Mouse (Mus musculus) intestine, embryonic 14.5 days (tissue): ENCODE measurements at regions not wholly inside any gene's neighbourhood (a gene's known extent, or its start where the extent isn't known, plus 50 kb on each side); places are given as distances from the start of the nearest gene placed in this dataset.

Experiments used
- ATAC-seq: fragments of 200-750 bp; cut with Nextera tagmentation; replicated peaks from 2 replicates; pipeline ENCODE4 v1.8.0; 2017; ENCODE audit warnings: low read depth, moderate number of reproducible peaks, moderate TSS enrichment, moderate library complexity; ENCODE audit not compliant: low FRiP score, low TSS enrichment
- DNase-seq: peaks from one replicate; pipeline ENCODE4 v3.0.0-alpha.2; 2018; ENCODE audit warnings: low spot score
- H3K27ac ChIP-seq: fragments of 300-500 bp; sonication (generic); 2 replicates; pipeline ENCODE4 v1.5.1; 2014; ENCODE audit warnings: low read depth, mild to moderate bottlenecking, control low read depth
- H3K27me3 ChIP-seq: fragments of 300-500 bp; sonication (generic); replicated peaks from 2 replicates; pipeline ENCODE4 v1.6.1; 2014; ENCODE audit warnings: low read length, control low read depth; ENCODE audit not compliant: control insufficient read depth, insufficient read depth
- H3K36me3 ChIP-seq: fragments of 300-500 bp; sonication (generic); 2 replicates; pipeline ENCODE4 v1.6.1; 2014; ENCODE audit warnings: low read length, control low read depth; ENCODE audit not compliant: control insufficient read depth, insufficient read depth
- H3K4me1 ChIP-seq: fragments of 300-500 bp; sonication (generic); replicated peaks from 2 replicates; pipeline ENCODE4 v1.6.1; 2014; ENCODE audit warnings: low read length, control low read depth, mixed read lengths; ENCODE audit not compliant: control insufficient read depth, insufficient read depth
- H3K4me2 ChIP-seq: fragments of 300-500 bp; sonication (generic); 2 replicates; pipeline ENCODE4 v1.6.1; 2014; ENCODE audit warnings: low read length
- H3K4me3 ChIP-seq: fragments of 300-500 bp; sonication (generic); 2 replicates; pipeline ENCODE4 v1.5.1; 2014; ENCODE audit warnings: low read depth, low read length, control low read depth, mixed read lengths
- H3K9ac ChIP-seq: fragments of 300-500 bp; sonication (generic); 2 replicates; pipeline ENCODE4 v1.6.1; 2014; ENCODE audit warnings: mild to moderate bottlenecking, low read length
- H3K9me3 ChIP-seq: fragments of 300-500 bp; sonication (generic); 2 replicates; pipeline ENCODE4 v1.6.1; 2016; ENCODE audit warnings: low read length, control low read depth; ENCODE audit not compliant: control insufficient read depth
- WGBS: fragments of 180-500 bp; shearing (Covaris S2); extraction: QIAGEN DNeasy Blood & Tissue Kit; methylation state at CpG from one replicate; pipeline ENCODE4 v1.1.7; 2014; 5-methylcytosine and 5-hydroxymethylcytosine counted together

DNA sequence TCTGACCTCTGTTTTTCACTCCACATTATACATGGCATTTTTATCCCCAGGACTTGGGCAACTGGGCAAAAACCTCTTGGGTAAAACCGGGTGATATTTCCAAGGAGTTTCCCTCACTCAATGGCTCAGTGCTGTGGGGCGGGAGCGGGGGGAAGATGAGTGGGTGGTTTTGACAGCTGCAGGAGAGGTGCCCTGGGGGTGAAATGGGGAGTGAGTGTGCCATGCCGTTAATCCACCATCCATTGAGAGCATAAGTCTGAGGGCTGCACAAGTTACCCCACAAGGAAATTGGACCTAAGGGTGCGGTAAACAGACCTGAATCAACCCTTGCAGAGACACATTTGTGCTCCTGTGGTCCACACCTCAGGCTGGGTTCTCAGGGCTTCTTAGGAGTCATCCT, 155.8 kb upstream of the Rasgrp1 start:
- Histone ChIP-seq H3K9me3 (no peaks in the 10 kb centered on the region), H3K4me2 (no peak overlapping the region), H3K9ac (no peak overlapping the region), H3K4me1 (no peaks in the 10 kb centered on the region), H3K4me3 (no peak overlapping the region), H3K27me3 (no peaks in the 10 kb centered on the region), H3K36me3 (no peaks in the 10 kb centered on the region), H3K27ac (no peak overlapping the region)
- ATAC-seq (no peak), DNase-seq (no peak)
- WGBS = 90% methylated on average over 5 of the region's 5 CpGs

GRCm38 (mm10) chr2:117502611-117503010, 159.8 kb upstream of the Rasgrp1 start:
- Histone ChIP-seq H3K36me3 (no peaks in the 10 kb centered on the region), H3K4me3 (no peak overlapping the region), H3K9me3 (no peaks in the 10 kb centered on the region), H3K9ac (no peak overlapping the region), H3K27ac (no peak overlapping the region), H3K27me3 (no peaks in the 10 kb centered on the region), H3K4me2 (no peak overlapping the region), H3K4me1 (no peaks in the 10 kb centered on the region)
- no peak for ATAC-seq
- no peak for DNase-seq

DNA sequence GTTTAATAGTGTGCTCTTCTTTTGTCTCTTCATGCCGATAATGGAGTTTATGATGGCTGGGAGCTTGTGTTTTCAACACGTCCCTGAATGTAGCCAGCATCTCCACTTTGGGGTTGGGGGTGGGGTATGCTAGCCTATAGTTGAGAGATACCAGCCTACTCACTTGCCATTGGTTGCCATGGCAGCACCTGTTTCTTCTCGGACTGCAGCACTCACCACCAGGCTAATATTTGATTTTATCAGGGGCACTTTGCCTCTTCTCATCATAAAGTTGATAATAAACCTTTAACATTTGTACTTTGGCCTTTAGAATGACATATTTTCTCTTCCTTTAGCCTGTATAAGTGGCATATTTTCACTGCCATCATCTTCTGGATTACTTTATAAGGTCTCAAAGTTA, 168.9 kb upstream of the Rasgrp1 start:
- H3K4me3 ChIP-seq = no peak overlapping the region
- no peak overlapping the region for H3K27ac ChIP-seq
- DNase-seq (no peak), ATAC-seq (no peak)
- no peaks in the 10 kb centered on the region for H3K36me3 ChIP-seq
- no peak overlapping the region for H3K4me2 ChIP-seq
- no peaks in the 10 kb centered on the region for H3K4me1 ChIP-seq
- no peaks in the 10 kb centered on the region for H3K9me3 ChIP-seq
- H3K9ac ChIP-seq = no peak overlapping the region
- H3K27me3 ChIP-seq = no peaks in the 10 kb centered on the region
- 51% methylated on average over 3 of the region's 3 CpGs for WGBS

DNA sequence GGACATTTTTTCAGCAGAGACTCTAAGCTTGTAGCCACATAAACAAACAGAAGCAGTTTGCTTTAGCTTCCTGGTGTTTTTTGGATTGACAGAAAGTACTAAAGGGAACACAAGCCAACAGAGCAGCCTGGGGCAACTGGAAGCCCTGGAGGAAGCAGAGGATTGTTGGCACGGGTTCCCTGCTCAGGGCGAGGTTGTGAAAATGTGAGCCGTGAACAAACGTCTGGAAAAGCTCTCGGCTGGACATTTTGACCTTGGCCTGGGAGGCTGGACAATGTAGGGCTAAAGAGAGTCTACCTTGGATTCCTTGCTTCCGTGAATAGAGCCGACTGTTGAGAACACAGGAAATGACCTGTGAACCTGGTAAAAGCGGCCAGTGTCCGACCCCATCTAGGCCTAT, 169.8 kb upstream of the Rasgrp1 start:
- Histone ChIP-seq H3K4me2 (no peak overlapping the region), H3K4me1 (no peaks in the 10 kb centered on the region), H3K4me3 (no peak overlapping the region), H3K9me3 (no peaks in the 10 kb centered on the region), H3K27ac (no peak overlapping the region), H3K9ac (no peak overlapping the region), H3K36me3 (no peaks in the 10 kb centered on the region), H3K27me3 (no peaks in the 10 kb centered on the region)
- no peak for DNase-seq
- 31% methylated on average over 9 of the region's 9 CpGs for whole genome bisulfite sequencing
- no peak for ATAC-seq

DNA sequence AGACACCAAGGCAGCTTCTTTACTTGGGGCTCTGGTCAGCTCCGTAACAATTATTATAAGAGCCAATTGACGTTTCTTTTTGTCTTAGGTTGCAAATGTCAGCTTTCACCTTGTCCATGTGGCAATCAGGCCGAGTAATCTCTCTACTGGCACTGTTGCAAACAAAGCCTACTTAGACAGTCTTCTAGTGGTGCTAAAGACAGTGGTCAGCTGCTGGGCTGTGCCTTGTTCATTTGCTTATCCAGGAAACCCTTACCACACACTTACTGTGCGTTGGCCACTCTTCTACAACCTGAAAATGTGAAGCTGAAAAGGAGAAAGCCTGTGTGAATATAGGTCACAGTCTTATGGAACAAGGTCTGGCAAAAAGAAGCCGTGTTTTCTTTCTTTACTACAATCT, 181.6 kb upstream of the Rasgrp1 start:
- no peak overlapping the region for H3K27ac ChIP-seq
- no peak overlapping the region for H3K4me3 ChIP-seq
- no peaks in the 10 kb centered on the region for H3K36me3 ChIP-seq
- ATAC-seq (no peak), DNase-seq (no peak)
- no peak overlapping the region for H3K4me2 ChIP-seq
- WGBS = 77% methylated on average over 5 of the region's 5 CpGs
- no peaks in the 10 kb centered on the region for H3K4me1 ChIP-seq
- H3K9ac ChIP-seq = no peak overlapping the region
- H3K9me3 ChIP-seq = no peaks in the 10 kb centered on the region
- no peaks in the 10 kb centered on the region for H3K27me3 ChIP-seq

DNA sequence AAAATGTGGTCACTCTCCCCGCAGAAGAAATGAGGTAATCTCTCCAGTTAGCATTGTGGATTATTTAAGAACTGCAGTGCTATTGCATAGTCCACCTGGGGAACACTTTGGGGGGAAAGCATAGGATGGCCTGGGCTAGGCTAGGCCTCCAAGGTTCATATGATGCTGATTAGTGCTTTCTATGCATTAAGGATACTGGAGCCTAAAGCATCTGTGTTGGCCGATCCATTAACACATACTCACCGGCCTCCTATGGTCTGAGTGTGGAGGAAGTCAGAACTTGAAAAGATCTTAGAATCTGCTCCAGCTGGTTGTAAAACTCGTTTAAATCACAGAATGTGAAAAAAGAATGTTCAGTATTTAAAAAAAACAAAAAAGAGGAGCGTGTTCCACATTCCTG, 196.1 kb upstream of the Rasgrp1 start:
- H3K27ac ChIP-seq = no peak overlapping the region
- H3K9ac ChIP-seq = no peak overlapping the region
- WGBS = 70% methylated on average over 5 of the region's 5 CpGs
- no peak overlapping the region for H3K4me2 ChIP-seq
- no peaks in the 10 kb centered on the region for H3K9me3 ChIP-seq
- H3K4me1 ChIP-seq = no peaks in the 10 kb centered on the region
- no peak for ATAC-seq
- no peak overlapping the region for H3K4me3 ChIP-seq
- DNase-seq = no peak
- H3K27me3 ChIP-seq = no peaks in the 10 kb centered on the region
- H3K36me3 ChIP-seq = no peaks in the 10 kb centered on the region

GRCm38 (mm10) chr2:117539285-117539684, 196.5 kb upstream of the Rasgrp1 start:
- 64% methylated on average over 3 of the region's 3 CpGs for WGBS
- H3K27ac ChIP-seq = no peak overlapping the region

DNA sequence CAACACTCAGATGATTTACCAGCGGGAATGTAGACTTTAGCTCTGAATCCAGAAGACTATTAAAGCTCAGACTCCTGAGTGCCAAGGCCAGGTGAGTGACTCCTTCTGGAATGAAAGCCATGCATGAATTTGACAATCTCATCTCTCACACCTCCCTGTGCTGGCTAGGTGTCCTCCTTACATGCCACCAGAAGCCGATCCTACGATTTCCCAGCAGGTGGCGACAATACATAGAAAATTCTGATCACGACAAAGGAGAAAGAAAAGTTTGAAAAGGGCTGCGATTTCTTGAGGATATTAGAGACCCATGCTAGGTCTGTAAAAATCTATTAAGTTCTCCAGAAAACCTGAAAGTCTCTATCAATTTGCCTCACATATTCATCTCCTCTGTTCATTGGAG, 198.7 kb upstream of the Rasgrp1 start:
- Histone ChIP-seq H3K9ac (no peak overlapping the region), H3K36me3 (no peaks in the 10 kb centered on the region), H3K27ac (no peak overlapping the region), H3K4me3 (no peak overlapping the region), H3K4me1 (no peaks in the 10 kb centered on the region), H3K9me3 (no peaks in the 10 kb centered on the region), H3K4me2 (no peak overlapping the region), H3K27me3 (no peaks in the 10 kb centered on the region)
- ATAC-seq = no peak
- WGBS = 13% methylated on average over 6 of the region's 6 CpGs
- DNase-seq = peak; percentile 85

More at GRCm38 (mm10) chr2:117539285-117539684, 196.5 kb upstream of the Rasgrp1 start:
- H3K36me3 ChIP-seq = no peaks in the 10 kb centered on the region
- no peak for DNase-seq
- H3K4me2 ChIP-seq = no peak overlapping the region
- H3K9ac ChIP-seq = no peak overlapping the region
- no peaks in the 10 kb centered on the region for H3K27me3 ChIP-seq
- H3K4me3 ChIP-seq = no peak overlapping the region
- H3K9me3 ChIP-seq = no peaks in the 10 kb centered on the region
- no peak for ATAC-seq
- H3K4me1 ChIP-seq = no peaks in the 10 kb centered on the region

GRCm38 (mm10) chr2:117542298-117542697, 199.5 kb upstream of the Rasgrp1 start:
- Histone ChIP-seq H3K27ac (no peak overlapping the region), H3K36me3 (no peaks in the 10 kb centered on the region), H3K9me3 (no peaks in the 10 kb centered on the region), H3K9ac (no peak overlapping the region), H3K4me3 (no peak overlapping the region), H3K27me3 (no peaks in the 10 kb centered on the region), H3K4me2 (no peak overlapping the region), H3K4me1 (no peaks in the 10 kb centered on the region)
- ATAC-seq (no peak), DNase-seq (no peak)
- WGBS = 81% methylated on average over 4 of the region's 4 CpGs
